Mouse (Mus musculus) small intestine, adult 2 months (tissue): ENCODE results near the gene Kxd1.

Experiments
- CTCF ChIP-seq: fragments of 200-500 bp; IDR thresholded peaks from 2 replicates; pipeline ENCODE4 v1.5.1; 2012; ENCODE audit warnings: low read depth, mild to moderate bottlenecking, control low read depth, inconsistent platforms, low read length, moderate library complexity, mixed read lengths; ENCODE audit not compliant: insufficient replicate concordance, insufficient read length; ENCODE audit errors: extremely low read depth
- POLR2A ChIP-seq: fragments of 200-500 bp; IDR thresholded peaks from 2 replicates; pipeline ENCODE4 v1.6.1; 2012; ENCODE audit warnings: low read depth, mild to moderate bottlenecking, control low read depth, inconsistent platforms, low read length, moderate library complexity

DNA sequence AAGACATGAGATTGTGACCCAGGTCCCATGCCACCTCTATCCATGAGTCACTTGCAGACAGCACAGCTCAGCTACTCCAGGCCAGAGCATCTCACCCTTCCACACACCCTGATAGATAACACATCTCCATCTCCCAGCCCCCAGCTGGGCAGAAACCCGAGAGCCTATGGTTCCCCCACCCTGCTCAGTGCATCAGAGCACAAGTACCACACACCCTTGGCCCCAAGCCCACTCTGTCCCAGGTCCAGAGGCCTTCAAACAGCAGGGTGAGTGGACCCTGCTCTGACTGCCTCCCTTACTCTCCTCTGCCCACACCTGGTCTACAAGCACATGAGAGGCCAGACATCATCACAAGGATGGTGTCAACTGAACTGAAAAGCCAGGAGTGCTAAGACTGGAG is 59.8 kb downstream of the Kxd1 start:
- TF ChIP-seq POLR2A = no peak
- no peak for TF ChIP-seq CTCF
